Mouse (Mus musculus): ENCODE data around the gene Ect2. TPM values are rescaled to one million over a fixed set of nuclear protein-coding genes. Genes with fewer than 3 reads are reported as not detected.

The Ect2 gene
- polyA plus RNA-seq, 1 experiment from 2014 or later, result 48.1 TPM

DNA sequence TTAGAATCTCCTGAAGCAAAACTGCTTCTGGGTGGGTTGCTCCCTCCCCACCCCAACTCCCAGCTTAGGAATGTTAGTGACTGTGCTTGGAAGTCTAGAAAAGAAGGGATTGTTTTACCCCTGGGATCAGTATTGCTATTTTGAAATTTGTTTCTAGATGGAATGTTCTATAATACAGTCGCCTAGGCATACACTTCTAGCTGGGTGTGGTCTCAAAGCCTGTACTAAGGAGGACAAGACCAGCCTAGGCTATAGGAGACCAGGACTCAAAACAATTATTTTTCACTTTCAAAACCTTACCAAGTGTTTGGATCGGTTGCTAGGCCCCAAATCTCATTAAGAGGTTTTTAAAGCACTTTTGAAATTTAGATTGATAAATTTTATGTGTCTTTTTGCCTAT is 602 bp upstream of the Ect2 start:
- 63% methylated on average over 2 of the region's 2 CpGs for WGBS
- peak overlapping the region; percentile 45 for H3K9ac ChIP-seq

DNA sequence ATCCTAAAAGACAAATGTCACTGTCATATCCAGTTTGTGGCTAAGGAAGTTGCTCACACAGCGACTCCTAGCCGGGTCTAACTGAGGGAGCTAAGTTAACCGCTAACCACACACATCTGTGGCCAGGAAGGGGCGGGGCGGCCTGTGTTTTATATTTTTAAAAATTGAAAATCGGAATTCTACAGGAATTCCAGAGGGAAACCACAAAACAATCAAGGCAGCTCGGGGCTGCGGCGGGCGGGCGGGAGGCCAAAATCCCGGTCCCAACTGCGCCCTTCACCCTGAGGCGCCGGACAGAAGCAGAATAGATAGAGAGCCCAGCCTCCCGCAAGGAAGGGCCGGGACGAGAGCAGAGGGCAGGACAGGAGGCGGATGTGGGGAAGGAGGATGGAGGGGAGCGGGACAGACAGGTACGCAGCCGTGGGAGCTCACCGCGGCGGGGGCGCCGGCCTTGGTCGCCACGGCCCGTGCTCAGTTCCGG is 447 bp downstream of the Ect2 start:
- ATAC-seq (ENCODE audit: low FRiP score), result peak; percentile 70
- under 1% methylated on average over 31 of the region's 31 CpGs for WGBS
- peak overlapping the region; percentile 78 for H3K4me2 ChIP-seq (replicated peaks)
- H3K9ac ChIP-seq, result peak overlapping the region; percentile 74
- H3K4me3 ChIP-seq, result peak overlapping the region; percentile 82
- peaks cover 12% of the 10 kb centered on the region for H3K4me1 ChIP-seq
- H3K27me3 ChIP-seq, result no peaks in the 10 kb centered on the region
- peak overlapping the region; percentile 26; the same call in 1 of the 2 replicates for H3K27ac ChIP-seq
- peaks cover 9% of the 10 kb centered on the region; the same call in 1 of the 2 replicates for H3K36me3 ChIP-seq
- H3K9me3 ChIP-seq (replicated peaks), result no peaks in the 10 kb centered on the region

More for the DNA sequence above, 602 bp upstream of the Ect2 start:
- H3K27ac ChIP-seq, result peak overlapping the region; percentile 52; the same call in 1 of the 2 replicates
- peak overlapping the region; percentile 82 for H3K4me3 ChIP-seq
- H3K4me2 ChIP-seq (replicated peaks), result peak overlapping the region; percentile 50
- no peaks in the 10 kb centered on the region for H3K27me3 ChIP-seq
- H3K36me3 ChIP-seq, result peaks cover 8% of the 10 kb centered on the region; the same call in 1 of the 2 replicates
- H3K4me1 ChIP-seq, result peaks cover 12% of the 10 kb centered on the region
- peak; percentile 51 for ATAC-seq (ENCODE audit: low FRiP score)
- no peaks in the 10 kb centered on the region for H3K9me3 ChIP-seq (replicated peaks)

DNA sequence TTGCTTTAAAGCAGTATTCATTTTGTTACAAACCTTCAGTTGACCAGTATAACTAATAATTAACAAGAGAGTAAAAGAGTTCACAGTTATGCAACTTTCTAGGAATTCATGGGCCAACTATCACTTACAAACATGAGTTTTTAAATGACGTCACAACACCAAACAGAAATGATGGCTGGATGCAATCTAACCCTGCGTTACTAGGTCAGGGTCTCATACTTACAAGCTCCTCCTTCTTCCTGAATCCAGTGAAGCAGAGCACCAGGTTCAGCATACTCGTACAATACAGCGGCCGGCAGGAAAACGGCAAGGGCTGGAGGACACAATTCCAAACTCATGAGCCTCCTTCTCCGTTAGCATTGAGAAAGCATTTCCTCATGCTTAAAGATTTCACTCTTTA is 7.9 kb downstream of the Ect2 start:
- Histone ChIP-seq H3K27ac (no peak overlapping the region), H3K36me3 (peaks cover 35% of the 10 kb centered on the region), H3K27me3 (no peaks in the 10 kb centered on the region), H3K9ac (no peak overlapping the region), H3K4me2 (replicated peaks) (no peak overlapping the region), H3K9me3 (replicated peaks) (no peaks in the 10 kb centered on the region), H3K4me1 (no peaks in the 10 kb centered on the region), H3K4me3 (no peak overlapping the region)
- 91% methylated on average over 7 of the region's 7 CpGs for WGBS
- no peak for ATAC-seq (ENCODE audit: low FRiP score)

DNA sequence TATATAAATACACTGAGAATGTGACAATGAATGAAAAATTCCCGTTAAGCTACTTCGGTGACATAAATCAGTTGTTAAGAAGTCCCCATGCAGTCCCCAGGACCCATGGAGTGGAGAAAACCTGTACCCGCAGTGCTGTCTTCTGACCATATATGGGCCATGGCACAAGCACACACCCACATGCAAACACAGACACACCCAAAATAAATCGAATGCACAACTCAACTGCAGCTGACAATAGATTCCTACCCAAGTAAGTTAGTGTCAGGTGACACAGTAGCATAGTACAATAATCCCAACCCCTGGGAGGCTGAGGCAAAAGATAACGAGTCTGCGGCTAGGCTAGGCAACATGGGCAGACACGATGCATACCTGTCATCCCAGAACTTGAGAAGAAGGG is 10.1 kb downstream of the Ect2 start:
- ATAC-seq (ENCODE audit: low FRiP score), result no peak
- H3K9me3 ChIP-seq (replicated peaks), result no peaks in the 10 kb centered on the region
- no peak overlapping the region for H3K9ac ChIP-seq
- no peaks in the 10 kb centered on the region for H3K27me3 ChIP-seq
- H3K27ac ChIP-seq, result no peak overlapping the region
- no peak overlapping the region for H3K4me3 ChIP-seq
- 95% methylated on average over 7 of the region's 7 CpGs for WGBS
- H3K4me2 ChIP-seq (replicated peaks), result no peak overlapping the region
- H3K4me1 ChIP-seq, result no peaks in the 10 kb centered on the region
- peaks cover 33% of the 10 kb centered on the region for H3K36me3 ChIP-seq

DNA sequence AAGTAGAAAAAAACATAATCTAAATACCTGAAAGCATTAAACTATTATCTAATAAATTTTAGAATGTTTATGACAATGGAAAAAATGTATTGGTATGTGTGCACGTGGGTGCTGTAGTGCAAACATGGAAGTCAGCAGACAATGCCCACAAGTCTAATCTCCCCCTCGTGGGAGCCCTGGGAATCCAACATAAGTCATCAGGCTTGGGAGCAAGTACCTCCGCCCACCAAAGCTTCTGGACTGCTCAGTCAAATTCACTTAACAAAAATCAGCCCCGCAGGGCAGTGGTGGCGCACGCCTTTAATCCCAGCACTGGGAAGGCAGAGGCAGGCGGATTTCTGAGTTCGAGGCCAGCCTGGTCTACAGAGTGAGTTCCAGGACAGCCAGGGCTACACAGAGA is 13.6 kb downstream of the Ect2 start:
- H3K4me2 ChIP-seq (replicated peaks), result no peak overlapping the region
- H3K27me3 ChIP-seq, result no peaks in the 10 kb centered on the region
- no peak overlapping the region for H3K27ac ChIP-seq
- 89% methylated on average over 8 of the region's 8 CpGs for WGBS
- no peak for ATAC-seq (ENCODE audit: low FRiP score)
- H3K36me3 ChIP-seq, result peaks cover 53% of the 10 kb centered on the region
- H3K4me1 ChIP-seq, result no peaks in the 10 kb centered on the region
- no peak overlapping the region for H3K4me3 ChIP-seq
- no peaks in the 10 kb centered on the region for H3K9me3 ChIP-seq (replicated peaks)
- no peak overlapping the region for H3K9ac ChIP-seq

DNA sequence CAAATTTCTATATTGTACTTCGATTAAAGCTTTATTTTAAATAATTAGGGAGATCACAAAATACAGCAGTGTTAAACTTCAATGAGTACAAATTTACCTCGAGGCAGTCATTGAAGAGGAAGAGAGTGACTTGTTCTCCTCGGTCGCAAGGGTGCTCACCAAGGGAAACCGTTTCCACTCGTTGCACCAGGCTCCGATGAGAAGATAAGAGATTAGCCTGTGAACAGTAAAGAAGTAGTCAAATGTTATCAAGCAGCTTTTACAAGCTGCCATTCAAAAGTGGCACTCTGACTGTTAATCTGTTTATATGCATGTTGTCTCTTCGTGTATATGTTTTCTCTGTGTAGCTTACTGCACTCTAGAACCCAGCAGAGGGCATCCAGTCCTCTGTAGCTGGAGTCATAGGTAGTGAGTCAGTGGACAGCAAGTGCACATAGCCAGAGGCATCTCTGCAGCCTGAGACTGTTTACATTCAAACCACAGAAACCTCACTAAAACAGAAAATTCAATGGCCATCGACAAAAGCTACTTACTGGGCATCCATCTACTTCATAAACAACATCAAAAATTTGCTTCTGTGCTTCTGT is 31.7 kb downstream of the Ect2 start:
- H3K27ac ChIP-seq, result no peak overlapping the region
- 93% methylated on average over 9 of the region's 9 CpGs for WGBS
- no peak overlapping the region for H3K4me3 ChIP-seq
- peaks cover 41% of the 10 kb centered on the region for H3K36me3 ChIP-seq
- no peak for ATAC-seq (ENCODE audit: low FRiP score)
- no peak overlapping the region for H3K4me2 ChIP-seq (replicated peaks)
- H3K4me1 ChIP-seq, result no peaks in the 10 kb centered on the region
- no peaks in the 10 kb centered on the region for H3K9me3 ChIP-seq (replicated peaks)
- H3K9ac ChIP-seq, result no peak overlapping the region
- H3K27me3 ChIP-seq, result no peaks in the 10 kb centered on the region

DNA sequence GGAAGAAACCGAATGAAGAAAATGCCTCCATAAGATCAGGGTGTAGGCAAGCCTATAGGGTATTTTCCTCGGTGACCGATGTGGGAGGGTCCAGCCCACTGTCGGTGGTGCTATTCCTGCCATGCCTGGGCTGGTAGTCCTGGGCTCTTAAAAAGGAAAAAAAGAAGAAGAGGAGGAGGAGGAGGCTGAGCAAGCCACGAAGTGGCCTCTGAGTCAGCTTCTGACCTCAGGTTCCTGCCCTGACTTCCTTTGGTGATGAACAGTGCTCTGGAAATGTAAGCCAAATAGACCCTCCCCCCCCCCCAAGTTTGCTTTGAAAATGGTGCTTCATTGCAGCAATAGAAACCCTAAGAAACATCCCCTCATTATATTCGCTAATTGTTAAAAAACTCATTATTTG is 32.7 kb downstream of the Ect2 start:
- peaks cover 48% of the 10 kb centered on the region for H3K36me3 ChIP-seq

DNA sequence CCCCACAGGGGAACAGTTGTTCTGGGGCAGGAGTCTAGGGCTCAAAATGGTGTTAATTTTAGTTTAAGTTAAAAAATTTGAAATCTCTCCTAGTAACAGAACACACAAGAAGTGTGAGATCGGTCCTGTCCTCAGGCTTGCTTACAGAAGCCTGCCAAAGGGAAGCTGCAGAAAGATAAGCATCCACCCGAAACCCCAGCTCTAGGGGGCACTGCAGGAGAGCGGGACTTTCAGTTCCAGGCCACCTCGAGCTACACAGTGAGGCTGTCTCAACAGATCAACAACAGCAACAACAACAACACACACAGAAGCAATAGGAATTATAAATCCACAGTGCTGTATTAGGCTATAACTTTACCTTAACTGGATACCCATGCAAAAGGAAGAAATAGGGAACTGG is 35.5 kb downstream of the Ect2 start:
- no peak overlapping the region for H3K4me3 ChIP-seq
- peaks cover 54% of the 10 kb centered on the region for H3K36me3 ChIP-seq
- no peaks in the 10 kb centered on the region for H3K4me1 ChIP-seq
- H3K27me3 ChIP-seq, result no peaks in the 10 kb centered on the region
- no peak overlapping the region for H3K4me2 ChIP-seq (replicated peaks)
- H3K9me3 ChIP-seq (replicated peaks), result no peaks in the 10 kb centered on the region
- WGBS, result 88% methylated on average over 4 of the region's 4 CpGs
- H3K27ac ChIP-seq, result no peak overlapping the region
- ATAC-seq (ENCODE audit: low FRiP score), result no peak
- no peak overlapping the region for H3K9ac ChIP-seq

More for the DNA sequence above, 32.7 kb downstream of the Ect2 start:
- Histone ChIP-seq H3K27me3 (no peaks in the 10 kb centered on the region), H3K9me3 (replicated peaks) (no peaks in the 10 kb centered on the region), H3K4me3 (no peak overlapping the region), H3K4me1 (no peaks in the 10 kb centered on the region), H3K27ac (no peak overlapping the region), H3K9ac (no peak overlapping the region), H3K4me2 (replicated peaks) (no peak overlapping the region)
- 89% methylated on average over 6 of the region's 6 CpGs for WGBS
- no peak for ATAC-seq (ENCODE audit: low FRiP score)

DNA sequence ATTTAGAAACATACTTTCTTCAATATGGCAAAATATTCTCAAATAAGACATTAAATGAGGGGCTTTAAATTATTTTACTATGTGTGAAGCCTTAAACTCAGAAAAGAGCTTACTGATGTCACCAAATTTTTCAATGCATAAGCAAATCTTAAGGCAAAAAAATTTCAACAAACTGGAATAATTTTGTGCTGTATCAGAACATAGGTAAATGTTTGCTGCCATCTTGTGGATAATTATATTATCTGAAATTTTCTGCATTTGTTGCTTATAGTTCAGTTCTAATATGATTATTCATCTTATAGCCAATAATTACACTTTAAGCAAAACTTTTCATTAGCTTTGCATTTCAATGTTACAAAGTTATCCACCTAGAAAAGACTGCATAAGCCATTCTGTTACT is 42.8 kb downstream of the Ect2 start:
- H3K27ac ChIP-seq, result no peak overlapping the region
- no peak overlapping the region for H3K4me3 ChIP-seq
- peaks cover 34% of the 10 kb centered on the region for H3K36me3 ChIP-seq
- no peaks in the 10 kb centered on the region for H3K4me1 ChIP-seq
- no peaks in the 10 kb centered on the region for H3K27me3 ChIP-seq
- no peak for ATAC-seq (ENCODE audit: low FRiP score)
- H3K9ac ChIP-seq, result no peak overlapping the region
- no peak overlapping the region for H3K4me2 ChIP-seq (replicated peaks)
- H3K9me3 ChIP-seq (replicated peaks), result no peaks in the 10 kb centered on the region

DNA sequence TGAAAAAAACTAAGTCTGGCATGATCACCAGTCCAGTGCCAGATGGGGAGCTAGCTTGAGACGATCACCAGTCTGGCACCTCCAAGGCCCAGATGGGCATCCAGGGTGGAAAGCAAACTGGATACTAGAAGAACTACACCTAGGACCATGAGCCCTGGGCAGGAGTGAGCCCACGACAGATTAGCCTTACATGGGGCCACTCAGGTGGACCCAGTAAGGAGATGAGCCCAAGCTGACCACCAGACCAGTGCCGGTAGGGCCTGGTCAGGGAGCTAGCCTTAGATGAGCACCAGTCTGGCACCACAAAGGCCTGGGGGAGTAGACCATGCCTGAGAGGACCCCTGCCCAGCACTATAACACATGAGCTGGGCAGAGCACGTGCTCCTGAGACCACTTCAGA is 44.6 kb downstream of the Ect2 start:
- WGBS, result 96% methylated on average over 4 of the region's 4 CpGs
- Histone ChIP-seq H3K27ac (no peak overlapping the region), H3K4me3 (no peak overlapping the region), H3K4me2 (replicated peaks) (no peak overlapping the region), H3K9me3 (replicated peaks) (no peaks in the 10 kb centered on the region), H3K4me1 (no peaks in the 10 kb centered on the region), H3K9ac (no peak overlapping the region), H3K36me3 (peaks cover 29% of the 10 kb centered on the region), H3K27me3 (no peaks in the 10 kb centered on the region)
- ATAC-seq (ENCODE audit: low FRiP score), result 0 out of 2 replicates have a peak, but pooled peaks have one; percentile 52

DNA sequence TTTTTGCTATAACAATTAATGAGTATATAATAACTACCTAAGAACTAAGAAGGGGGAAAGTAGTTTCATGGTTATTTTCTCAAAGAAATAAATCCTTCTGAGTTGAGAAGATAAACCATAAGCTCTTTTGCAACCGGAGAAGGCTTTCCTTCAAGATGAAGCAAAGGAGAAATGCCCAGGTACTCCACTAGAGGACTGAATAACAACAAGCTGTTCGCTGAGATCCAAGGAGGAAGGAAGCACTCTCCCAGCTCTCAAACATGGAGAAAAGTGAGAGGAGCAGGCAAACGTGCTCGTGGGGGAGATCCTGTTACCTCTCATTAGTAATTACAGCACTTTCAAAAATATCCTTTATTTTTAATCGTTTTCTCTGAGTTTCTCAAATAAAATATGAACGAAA is 46.5 kb downstream of the Ect2 start:
- Histone ChIP-seq H3K9ac (no peak overlapping the region), H3K9me3 (replicated peaks) (no peaks in the 10 kb centered on the region), H3K4me2 (replicated peaks) (no peak overlapping the region), H3K4me3 (no peak overlapping the region), H3K4me1 (no peaks in the 10 kb centered on the region), H3K27ac (no peak overlapping the region), H3K36me3 (peaks cover 19% of the 10 kb centered on the region), H3K27me3 (no peaks in the 10 kb centered on the region)
- ATAC-seq (ENCODE audit: low FRiP score), result no peak
- 83% methylated on average over 6 of the region's 6 CpGs for WGBS

DNA sequence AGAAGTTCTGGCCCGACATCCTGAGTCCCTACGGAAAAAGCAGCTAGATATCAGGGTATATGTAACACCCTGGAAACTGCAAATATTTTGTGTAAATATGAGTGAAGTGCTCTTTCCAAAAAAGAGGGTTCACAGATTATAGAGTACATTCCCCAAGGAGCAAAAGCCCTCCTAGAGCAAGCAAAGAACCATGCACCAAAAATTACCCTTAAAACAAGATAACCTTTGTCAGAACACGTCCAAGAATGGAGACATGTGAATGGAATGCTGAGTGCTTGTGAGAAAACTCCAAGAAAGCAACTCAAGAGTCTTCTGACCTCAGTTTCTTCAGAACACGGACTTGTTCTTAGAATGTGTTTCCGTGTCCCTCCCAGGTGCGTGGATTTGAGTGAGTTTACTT is 50.7 kb downstream of the Ect2 start:
- Histone ChIP-seq H3K4me1 (no peaks in the 10 kb centered on the region), H3K4me2 (replicated peaks) (no peak overlapping the region)

DNA sequence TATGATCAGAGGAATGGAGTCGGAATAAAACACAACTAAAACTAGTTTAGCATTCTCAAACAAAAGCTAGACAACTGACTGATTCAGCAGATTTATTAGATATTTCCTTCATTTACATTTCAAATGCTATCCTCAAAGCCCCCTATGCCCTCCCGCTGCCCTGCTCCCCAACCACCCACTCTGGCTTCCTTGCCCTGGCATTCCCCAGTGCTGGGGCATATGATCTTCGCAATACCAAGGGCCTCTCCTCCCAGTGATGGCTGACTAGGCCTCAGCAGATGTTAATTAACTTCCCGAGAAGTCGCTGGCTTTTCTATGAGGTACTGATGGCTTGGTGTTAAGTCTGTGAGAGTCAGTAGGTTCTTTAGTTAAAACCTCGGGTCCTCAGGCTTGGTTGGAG is 55.0 kb downstream of the Ect2 start:
- no peak overlapping the region for H3K4me3 ChIP-seq
- peaks cover 30% of the 10 kb centered on the region for H3K36me3 ChIP-seq
- 86% methylated on average over 6 of the region's 6 CpGs for WGBS
- no peaks in the 10 kb centered on the region for H3K9me3 ChIP-seq (replicated peaks)
- H3K27ac ChIP-seq, result no peak overlapping the region
- H3K27me3 ChIP-seq, result no peaks in the 10 kb centered on the region
- no peak overlapping the region for H3K4me2 ChIP-seq (replicated peaks)
- no peak overlapping the region for H3K9ac ChIP-seq
- no peak for ATAC-seq (ENCODE audit: low FRiP score)
- H3K4me1 ChIP-seq, result no peaks in the 10 kb centered on the region

More for the DNA sequence above, 50.7 kb downstream of the Ect2 start:
- Histone ChIP-seq H3K36me3 (peaks cover 30% of the 10 kb centered on the region), H3K9ac (no peak overlapping the region), H3K4me3 (no peak overlapping the region), H3K27me3 (no peaks in the 10 kb centered on the region), H3K9me3 (replicated peaks) (no peaks in the 10 kb centered on the region), H3K27ac (no peak overlapping the region)
- ATAC-seq (ENCODE audit: low FRiP score), result no peak
- 95% methylated on average over 6 of the region's 6 CpGs for WGBS

Measured in hindbrain, embryonic 12.5 days (tissue).